ENCODE assay signal across 8 mouse cellular contexts in genomic region chr6:91960028-91960811, GRCm38 (mm10). TPM values are rescaled to one million over a fixed set of nuclear protein-coding genes. Genes with fewer than 3 reads are reported as not detected.
DNase-seq lines count a peak whose midpoint lies in the region; ATAC-seq and TF ChIP-seq lines count a peak whose summit lies in the region.

No protein-coding gene starts in this region.

- no peak for ATAC-seq in liver, embryonic 11.5 days (replicated peaks; ENCODE audit: low FRiP score)
- ATAC-seq in liver, embryonic 12.5 days, result no peak
- ATAC-seq in heart, postnatal 0 days (ENCODE audit: insufficient read depth, low read depth), result peak; percentile 86
- no peak for ATAC-seq in limb, embryonic 13.5 days (ENCODE audit: low FRiP score, low read depth)
- ATAC-seq in stomach, embryonic 15.5 days (ENCODE audit: insufficient read depth, low FRiP score, low read depth), result no peak

- H3K27ac ChIP-seq in liver, embryonic 11.5 days (ENCODE audit: low read depth, low read length), result peak overlapping the region; percentile 38
- no peak overlapping the region; the same call in 1 of the 2 replicates for H3K27ac ChIP-seq in liver, embryonic 12.5 days
- peak overlapping the region; percentile 85 for H3K27ac ChIP-seq in heart, postnatal 0 days (ENCODE audit: low read depth)
- H3K27ac ChIP-seq in limb, embryonic 13.5 days, result peak overlapping the region; percentile 22
- peak overlapping the region; percentile 57; the same call in 1 of the 2 replicates for H3K27ac ChIP-seq in stomach, embryonic 15.5 days

- no peaks in the 10 kb centered on the region for H3K36me3 ChIP-seq in liver, embryonic 11.5 days (ENCODE audit: control insufficient read depth, insufficient read depth, low read length)
- no peaks in the 10 kb centered on the region for H3K36me3 ChIP-seq in liver, embryonic 12.5 days
- no peaks in the 10 kb centered on the region for H3K36me3 ChIP-seq in heart, postnatal 0 days (replicated peaks; ENCODE audit: control insufficient read depth, insufficient read depth, low read length)
- no peaks in the 10 kb centered on the region for H3K36me3 ChIP-seq in limb, embryonic 13.5 days
- H3K36me3 ChIP-seq in stomach, embryonic 15.5 days, result no peaks in the 10 kb centered on the region

- WGBS in liver, embryonic 11.5 days, result 42% methylated on average over 8 of the region's 8 CpGs
- 31% methylated on average over 8 of the region's 8 CpGs for WGBS in liver, embryonic 12.5 days (ENCODE audit: insufficient replicate concordance)
- 24% methylated on average over 8 of the region's 8 CpGs for WGBS in heart, postnatal 0 days
- WGBS in limb, embryonic 13.5 days, result 43% methylated on average over 8 of the region's 8 CpGs
- WGBS in stomach, embryonic 15.5 days, result 21% methylated on average over 8 of the region's 8 CpGs

- no peak for TF ChIP-seq CTCF in heart, postnatal 0 days (IDR thresholded peaks at IDR 0.05; ENCODE audit: low read depth)

- peak overlapping the region; percentile 22 for H3K4me2 ChIP-seq in liver, embryonic 11.5 days
- H3K4me2 ChIP-seq in liver, embryonic 12.5 days, result no peak overlapping the region
- H3K4me2 ChIP-seq in heart, postnatal 0 days (ENCODE audit: low read depth, low read length), result peak overlapping the region; percentile 45
- 0 out of 2 replicates have a peak overlapping the region, but pooled peaks have one; percentile 11 for H3K4me2 ChIP-seq in limb, embryonic 13.5 days (replicated peaks)
- peak overlapping the region; percentile 31 for H3K4me2 ChIP-seq in stomach, embryonic 15.5 days

- H3K4me3 ChIP-seq in liver, embryonic 11.5 days (ENCODE audit: low read depth, low read length), result no peak overlapping the region
- H3K4me3 ChIP-seq in liver, embryonic 12.5 days, result no peak overlapping the region
- peak overlapping the region; percentile 4; the same call in 1 of the 2 replicates for H3K4me3 ChIP-seq in heart, postnatal 0 days (ENCODE audit: low read depth, low read length)
- no peak overlapping the region for H3K4me3 ChIP-seq in limb, embryonic 13.5 days
- no peak overlapping the region for H3K4me3 ChIP-seq in stomach, embryonic 15.5 days (replicated peaks)

- no peak for TF ChIP-seq EP300 in heart, postnatal 0 days (IDR thresholded peaks at IDR 0.05; ENCODE audit: low read depth)

- no peaks in the 10 kb centered on the region for H3K9me3 ChIP-seq in liver, embryonic 11.5 days (ENCODE audit: control insufficient read depth, low read length)
- no peaks in the 10 kb centered on the region for H3K9me3 ChIP-seq in liver, embryonic 12.5 days (replicated peaks)
- H3K9me3 ChIP-seq in heart, postnatal 0 days (replicated peaks; ENCODE audit: control insufficient read depth, low read length), result no peaks in the 10 kb centered on the region
- H3K9me3 ChIP-seq in limb, embryonic 13.5 days, result no peaks in the 10 kb centered on the region
- no peaks in the 10 kb centered on the region for H3K9me3 ChIP-seq in stomach, embryonic 15.5 days

- DNase-seq in liver, embryonic 11.5 days (ENCODE audit: low spot score), result no peak
- peak; percentile 50 for DNase-seq in heart, postnatal 0 days (ENCODE audit: low spot score)
- no peak for DNase-seq in thymus, postnatal 0 days (ENCODE audit: low spot score)
- no peak for DNase-seq in spleen, adult 18-20 months
- no peak for DNase-seq in thymus, postnatal 10 days (ENCODE audit: low spot score in 2 of 2)

- peaks cover 3% of the 10 kb centered on the region; the same call in 1 of the 2 replicates for H3K4me1 ChIP-seq in liver, embryonic 11.5 days (replicated peaks; ENCODE audit: control insufficient read depth, insufficient read depth, low read length)
- H3K4me1 ChIP-seq in liver, embryonic 12.5 days, result no peaks in the 10 kb centered on the region
- H3K4me1 ChIP-seq in heart, postnatal 0 days (ENCODE audit: control insufficient read depth, insufficient read depth), result no peaks in the 10 kb centered on the region
- H3K4me1 ChIP-seq in limb, embryonic 13.5 days, result 0 out of 2 replicates have a peak, but pooled peaks cover 3% of the 10 kb centered on the region
- H3K4me1 ChIP-seq in stomach, embryonic 15.5 days, result no peaks in the 10 kb centered on the region

- no peak overlapping the region for H3K9ac ChIP-seq in liver, embryonic 11.5 days (ENCODE audit: low read depth, low read length)
- H3K9ac ChIP-seq in liver, embryonic 12.5 days, result no peak overlapping the region
- H3K9ac ChIP-seq in heart, postnatal 0 days (replicated peaks; ENCODE audit: low read depth, low read length), result no peak overlapping the region
- no peak overlapping the region for H3K9ac ChIP-seq in limb, embryonic 13.5 days
- H3K9ac ChIP-seq in stomach, embryonic 15.5 days, result no peak overlapping the region

- no peaks in the 10 kb centered on the region for H3K27me3 ChIP-seq in liver, embryonic 11.5 days (replicated peaks; ENCODE audit: control insufficient read depth, insufficient read depth, low read length)
- peaks cover 11% of the 10 kb centered on the region; the same call in 1 of the 2 replicates for H3K27me3 ChIP-seq in liver, embryonic 12.5 days (replicated peaks)
- H3K27me3 ChIP-seq in heart, postnatal 0 days (ENCODE audit: control insufficient read depth, insufficient read depth, low read length), result peaks cover 11% of the 10 kb centered on the region; the same call in 1 of the 2 replicates
- H3K27me3 ChIP-seq in limb, embryonic 13.5 days, result 0 out of 2 replicates have a peak, but pooled peaks cover 6% of the 10 kb centered on the region
- no peaks in the 10 kb centered on the region for H3K27me3 ChIP-seq in stomach, embryonic 15.5 days (replicated peaks)

RNA-seq across cellular contexts. Expression of gene Fgd5, which starts 18.5 kb away (rescaled TPM):
- 8.0 and 8.3 TPM in 2 replicates for polyA plus RNA-seq in liver, embryonic 11.5 days (2014; fragmentation: Nextera tagmentation; extraction: Ambion mirVana)
- polyA plus RNA-seq in liver, embryonic 12.5 days (2016; fragmentation: Nextera tagmentation; extraction: Ambion mirVana), result 5.9 and 6.0 TPM in 2 replicates
- 12.9 and 13.3 TPM in 2 replicates for total RNA-seq in heart, postnatal 0 days (2014; rRNA removed; ENCODE audit: low replicate concordance)
- polyA plus RNA-seq in heart, postnatal 0 days (2015; fragmentation: Nextera tagmentation; extraction: Ambion mirVana), result 7.7 and 8.1 TPM in 2 replicates
- polyA plus RNA-seq in limb, embryonic 13.5 days (2015; fragmentation: Nextera tagmentation; extraction: Ambion mirVana), result 7.0 TPM in 2 replicates
- polyA plus RNA-seq in stomach, embryonic 15.5 days (2015; fragmentation: Nextera tagmentation; extraction: Ambion mirVana), result 7.8 and 8.7 TPM in 2 replicates
- polyA plus RNA-seq in thymus, postnatal 0 days (2015; fragmentation: Nextera tagmentation; extraction: Ambion mirVana), result 3.3 and 3.6 TPM in 2 replicates

RNA-seq across cellular contexts. Expression of gene 4930590J08Rik, which starts 57.6 kb away (rescaled TPM):
- 0.12 and 0.23 TPM in 2 replicates for polyA plus RNA-seq in liver, embryonic 11.5 days (2014; fragmentation: Nextera tagmentation; extraction: Ambion mirVana)
- polyA plus RNA-seq in liver, embryonic 12.5 days (2016; fragmentation: Nextera tagmentation; extraction: Ambion mirVana), result 0.10 and 0.26 TPM in 2 replicates
- 0.43 and 1.1 TPM in 2 replicates for total RNA-seq in heart, postnatal 0 days (2014; rRNA removed; ENCODE audit: low replicate concordance)
- polyA plus RNA-seq in heart, postnatal 0 days (2015; fragmentation: Nextera tagmentation; extraction: Ambion mirVana), result 0.10 and 0.11 TPM in 2 replicates
- polyA plus RNA-seq in limb, embryonic 13.5 days (2015; fragmentation: Nextera tagmentation; extraction: Ambion mirVana), result 0.57 and 0.69 TPM in 2 replicates
- 0.32 and 0.40 TPM in 2 replicates for polyA plus RNA-seq in stomach, embryonic 15.5 days (2015; fragmentation: Nextera tagmentation; extraction: Ambion mirVana)
- 0.38 and 0.40 TPM in 2 replicates for polyA plus RNA-seq in thymus, postnatal 0 days (2015; fragmentation: Nextera tagmentation; extraction: Ambion mirVana)
